Mouse (Mus musculus) limb, embryonic 12.5 days (tissue): ENCODE measurements at regions not wholly inside any gene's neighbourhood (a gene's known extent, or its start where the extent isn't known, plus 50 kb on each side); places are given as distances from the start of the nearest gene placed in this dataset.

ENCODE experiments used
- ATAC-seq: fragments of 200-750 bp; cut with Nextera tagmentation; 2 replicates; pipeline ENCODE4 v1.8.0; 2017; ENCODE audit warnings: low read depth, moderate TSS enrichment; ENCODE audit not compliant: insufficient number of reproducible peaks, insufficient read depth, low FRiP score, low TSS enrichment
- H3K27ac ChIP-seq: fragments of 300-500 bp; sonication (generic); 2 replicates; pipeline ENCODE4 v1.5.1; 2016; ENCODE audit warnings: mild to moderate bottlenecking, moderate library complexity
- H3K27me3 ChIP-seq: fragments of 300-500 bp; sonication (generic); 2 replicates; pipeline ENCODE4 v1.6.1; 2016; ENCODE audit warnings: mild to moderate bottlenecking, moderate library complexity
- H3K36me3 ChIP-seq: fragments of 300-500 bp; sonication (generic); 2 replicates; pipeline ENCODE4 v1.6.1; 2016; ENCODE audit warnings: mild to moderate bottlenecking, moderate library complexity
- H3K4me1 ChIP-seq: fragments of 300-500 bp; sonication (generic); replicated peaks from 2 replicates; pipeline ENCODE4 v1.6.1; 2016
- H3K4me2 ChIP-seq: fragments of 300-500 bp; sonication (generic); 2 replicates; pipeline ENCODE4 v1.6.1; 2016; ENCODE audit warnings: mild to moderate bottlenecking, moderate library complexity
- H3K4me3 ChIP-seq: fragments of 300-500 bp; sonication (generic); replicated peaks from 2 replicates; pipeline ENCODE4 v1.5.1; 2016; ENCODE audit warnings: mild to moderate bottlenecking
- H3K9ac ChIP-seq: fragments of 300-500 bp; sonication (generic); replicated peaks from 2 replicates; pipeline ENCODE4 v1.6.1; 2016; ENCODE audit warnings: mild to moderate bottlenecking, moderate library complexity
- H3K9me3 ChIP-seq: fragments of 300-500 bp; sonication (generic); 2 replicates; pipeline ENCODE4 v1.6.1; 2016; ENCODE audit warnings: mild to moderate bottlenecking, moderate library complexity
- WGBS: fragments of 180-500 bp; shearing (Covaris S2); methylation state at CpG from one replicate; pipeline ENCODE4 v1.1.7; 2016; 5-methylcytosine and 5-hydroxymethylcytosine counted together

GRCm38 (mm10) chr2:57424879-57425278 lies 187.4 kb downstream of the Gpd2 start:
- H3K4me1 ChIP-seq, result no peaks in the 10 kb centered on the region
- H3K4me3 ChIP-seq, result no peak overlapping the region
- 0 out of 2 replicates have a peak, but pooled peaks cover 3% of the 10 kb centered on the region for H3K9me3 ChIP-seq
- no peak overlapping the region for H3K27ac ChIP-seq
- H3K36me3 ChIP-seq, result no peaks in the 10 kb centered on the region
- H3K4me2 ChIP-seq, result no peak overlapping the region
- no peak for ATAC-seq
- no peak overlapping the region for H3K9ac ChIP-seq
- no peaks in the 10 kb centered on the region for H3K27me3 ChIP-seq
- 87% methylated on average over 8 of the region's 8 CpGs for WGBS

- ATAC-seq, result no peak
- Histone ChIP-seq H3K4me2 (no peak overlapping the region), H3K27ac (no peak overlapping the region), H3K9ac (no peak overlapping the region), H3K4me3 (no peak overlapping the region), H3K27me3 (no peaks in the 10 kb centered on the region), H3K4me1 (no peaks in the 10 kb centered on the region), H3K9me3 (0 out of 2 replicates have a peak, but pooled peaks cover 3% of the 10 kb centered on the region), H3K36me3 (no peaks in the 10 kb centered on the region)
- WGBS, result 89% methylated on average over 5 of the region's 5 CpGs
Observed at GRCm38 (mm10) chr2:57425439-57425838, 188.0 kb downstream of the Gpd2 start.

- 89% methylated on average over 6 of the region's 6 CpGs for WGBS
- Histone ChIP-seq H3K9me3 (no peaks in the 10 kb centered on the region), H3K27ac (no peak overlapping the region), H3K4me1 (no peaks in the 10 kb centered on the region), H3K4me2 (no peak overlapping the region), H3K36me3 (no peaks in the 10 kb centered on the region), H3K9ac (no peak overlapping the region), H3K4me3 (no peak overlapping the region), H3K27me3 (no peaks in the 10 kb centered on the region)
- ATAC-seq, result no peak
Observed at GRCm38 (mm10) chr2:57450996-57451770, 213.7 kb downstream of the Gpd2 start.

GRCm38 (mm10) chr2:57453896-57454679 lies 216.7 kb downstream of the Gpd2 start:
- Histone ChIP-seq H3K4me3 (no peak overlapping the region), H3K4me2 (no peak overlapping the region), H3K9ac (no peak overlapping the region), H3K4me1 (no peaks in the 10 kb centered on the region), H3K27me3 (no peaks in the 10 kb centered on the region), H3K9me3 (no peaks in the 10 kb centered on the region), H3K36me3 (no peaks in the 10 kb centered on the region), H3K27ac (no peak overlapping the region)
- ATAC-seq, result no peak
- WGBS, result 85% methylated on average over 5 of the region's 5 CpGs

- Histone ChIP-seq H3K9ac (no peak overlapping the region), H3K4me3 (no peak overlapping the region), H3K27me3 (no peaks in the 10 kb centered on the region), H3K36me3 (no peaks in the 10 kb centered on the region), H3K9me3 (no peaks in the 10 kb centered on the region), H3K27ac (no peak overlapping the region), H3K4me2 (no peak overlapping the region), H3K4me1 (no peaks in the 10 kb centered on the region)
- ATAC-seq, result no peak
- WGBS, result 86% methylated on average over 2 of the region's 2 CpGs
Observed at GRCm38 (mm10) chr2:57459901-57460300, 222.5 kb downstream of the Gpd2 start.

GRCm38 (mm10) chr2:57473873-57474272 lies 236.4 kb downstream of the Gpd2 start:
- H3K36me3 ChIP-seq, result no peaks in the 10 kb centered on the region
- H3K4me1 ChIP-seq, result no peaks in the 10 kb centered on the region
- no peak overlapping the region for H3K4me3 ChIP-seq
- no peaks in the 10 kb centered on the region for H3K27me3 ChIP-seq
- no peak overlapping the region for H3K4me2 ChIP-seq
- ATAC-seq, result no peak
- no peaks in the 10 kb centered on the region for H3K9me3 ChIP-seq
- no peak overlapping the region for H3K27ac ChIP-seq
- H3K9ac ChIP-seq, result no peak overlapping the region
- WGBS, result 88% methylated on average over 3 of the region's 3 CpGs

- Histone ChIP-seq H3K9ac (no peak overlapping the region), H3K27me3 (no peaks in the 10 kb centered on the region), H3K27ac (no peak overlapping the region), H3K4me3 (no peak overlapping the region), H3K4me2 (no peak overlapping the region), H3K36me3 (no peaks in the 10 kb centered on the region), H3K4me1 (no peaks in the 10 kb centered on the region), H3K9me3 (no peaks in the 10 kb centered on the region)
- 74% methylated on average over 4 of the region's 4 CpGs for WGBS
- no peak for ATAC-seq
Observed at GRCm38 (mm10) chr2:57492116-57492515, 254.7 kb downstream of the Gpd2 start.

GRCm38 (mm10) chr2:57492914-57493621 lies 255.6 kb downstream of the Gpd2 start:
- Histone ChIP-seq H3K27me3 (no peaks in the 10 kb centered on the region), H3K4me3 (no peak overlapping the region), H3K27ac (no peak overlapping the region), H3K36me3 (no peaks in the 10 kb centered on the region), H3K4me1 (0 out of 2 replicates have a peak, but pooled peaks cover 2% of the 10 kb centered on the region), H3K4me2 (no peak overlapping the region), H3K9ac (no peak overlapping the region), H3K9me3 (no peaks in the 10 kb centered on the region)
- no peak for ATAC-seq
- WGBS, result 76% methylated on average over 6 of the region's 6 CpGs

GRCm38 (mm10) chr2:57496315-57496954 lies 259.0 kb downstream of the Gpd2 start:
- peaks cover 5% of the 10 kb centered on the region; the same call in 1 of the 2 replicates for H3K4me1 ChIP-seq
- no peak overlapping the region for H3K4me3 ChIP-seq
- H3K27ac ChIP-seq, result no peak overlapping the region
- no peak overlapping the region for H3K4me2 ChIP-seq
- no peaks in the 10 kb centered on the region for H3K9me3 ChIP-seq
- 57% methylated on average over 2 of the region's 2 CpGs for WGBS
- no peaks in the 10 kb centered on the region for H3K36me3 ChIP-seq
- no peak overlapping the region for H3K9ac ChIP-seq
- no peak for ATAC-seq
- H3K27me3 ChIP-seq, result no peaks in the 10 kb centered on the region

- ATAC-seq, result 0 out of 2 replicates have a peak, but pooled peaks have one; percentile 57
- Histone ChIP-seq H3K9me3 (no peaks in the 10 kb centered on the region), H3K27me3 (no peaks in the 10 kb centered on the region), H3K36me3 (no peaks in the 10 kb centered on the region), H3K4me1 (peaks cover 5% of the 10 kb centered on the region; the same call in 1 of the 2 replicates), H3K27ac (no peak overlapping the region), H3K4me2 (no peak overlapping the region), H3K4me3 (no peak overlapping the region), H3K9ac (no peak overlapping the region)
- 68% methylated on average over 1 of the region's 1 CpGs for WGBS
Observed at GRCm38 (mm10) chr2:57497933-57498332, 260.5 kb downstream of the Gpd2 start.

GRCm38 (mm10) chr2:57504678-57505077 lies 267.2 kb downstream of the Gpd2 start:
- 57% methylated on average over 2 of the region's 2 CpGs for WGBS
- H3K9ac ChIP-seq, result no peak overlapping the region
- no peak for ATAC-seq
- no peaks in the 10 kb centered on the region for H3K27me3 ChIP-seq
- no peak overlapping the region for H3K4me3 ChIP-seq
- no peaks in the 10 kb centered on the region for H3K4me1 ChIP-seq
- no peak overlapping the region for H3K27ac ChIP-seq
- no peaks in the 10 kb centered on the region for H3K9me3 ChIP-seq
- H3K4me2 ChIP-seq, result no peak overlapping the region
- no peaks in the 10 kb centered on the region for H3K36me3 ChIP-seq
